Mouse (Mus musculus) midbrain, embryonic 12.5 days (tissue): ENCODE measurements around the gene Rbm3. TPM values are rescaled to one million over a fixed set of nuclear protein-coding genes. Genes with fewer than 3 reads are reported as not detected.

Source experiments
- polyA plus RNA-seq: library from polyadenylated mRNA; unstranded; fragments of >200 nt; fragmentation: Nextera tagmentation; extraction: Ambion mirVana; gene quantifications from 2 replicates; pipeline ENCODE4 v1.2.1, GENCODE M21; 2016

Rbm3 gene
- polyA plus RNA-seq, 1 experiment from 2014 or later = 431 TPM

Other genes starting within 250 kb of the Rbm3 start
- 177 and 180 TPM in 2 replicates for gene Pqbp1, start 246.6 kb downstream of the Rbm3 start, polyA plus RNA-seq
- 156 and 160 TPM in 2 replicates for gene Timm17b, start 246.5 kb downstream of the Rbm3 start, polyA plus RNA-seq
- not detected in 2 replicates for gene Gm10491, start 238.0 kb downstream of the Rbm3 start, polyA plus RNA-seq
- gene Gm10490, start 236.3 kb downstream of the Rbm3 start, polyA plus RNA-seq = not detected in 2 replicates
- 77.5 and 87.2 TPM in 2 replicates for gene Pcsk1n, start 226.1 kb downstream of the Rbm3 start, polyA plus RNA-seq
- gene Eras, start 217.3 kb downstream of the Rbm3 start, polyA plus RNA-seq = not detected in 2 replicates
- 80.1 and 87.9 TPM in 2 replicates for gene Hdac6, start 198.0 kb downstream of the Rbm3 start, polyA plus RNA-seq
- gene Gata1, start 167.8 kb downstream of the Rbm3 start, polyA plus RNA-seq = 1.5 TPM in 2 replicates
- gene Glod5, start 127.4 kb downstream of the Rbm3 start, polyA plus RNA-seq = not detected in 2 replicates
- 68.5 and 70.3 TPM in 2 replicates for gene Suv39h1, start 71.1 kb downstream of the Rbm3 start, polyA plus RNA-seq
- 0.22 and 0.26 TPM in 2 replicates for gene Was, start 55.4 kb downstream of the Rbm3 start, polyA plus RNA-seq
- 39.5 and 44.6 TPM in 2 replicates for gene Wdr13, start 13.0 kb downstream of the Rbm3 start, polyA plus RNA-seq
- gene Tbc1d25, start 30.3 kb upstream of the Rbm3 start, polyA plus RNA-seq = 12.7 and 13.2 TPM in 2 replicates
- gene Ebp, start 47.6 kb upstream of the Rbm3 start, polyA plus RNA-seq = 26.3 and 32.6 TPM in 2 replicates
- gene Porcn, start 60.6 kb upstream of the Rbm3 start, polyA plus RNA-seq = 23.2 and 25.0 TPM in 2 replicates
- gene Ftsj1, start 106.5 kb upstream of the Rbm3 start, polyA plus RNA-seq = 43.7 and 44.2 TPM in 2 replicates
- gene Slc38a5, start 125.3 kb upstream of the Rbm3 start, polyA plus RNA-seq = 7.3 and 7.7 TPM in 2 replicates
- not detected in 2 replicates for gene Ssxb10, start 181.5 kb upstream of the Rbm3 start, polyA plus RNA-seq
- gene Ssxb9, start 221.1 kb upstream of the Rbm3 start, polyA plus RNA-seq = not detected in 2 replicates